Mouse (Mus musculus) brain, embryonic 14.5 days (tissue): Measurements from ENCODE around the gene Rnpc3.

Experiments used
- CTCF ChIP-seq: fragments of 200-500 bp; IDR thresholded peaks from 2 replicates; pipeline ENCODE4 v1.5.1; 2012; ENCODE audit warnings: inconsistent platforms, mild to moderate bottlenecking, moderate library complexity, borderline replicate concordance; ENCODE audit not compliant: insufficient read depth, insufficient read length; ENCODE audit errors: extremely low read depth
- POLR2A ChIP-seq: fragments of 200-500 bp; IDR thresholded peaks from 2 replicates; pipeline ENCODE4 v1.6.1; 2012; ENCODE audit warnings: mild to moderate bottlenecking, inconsistent platforms, borderline replicate concordance; ENCODE audit not compliant: poor library complexity, insufficient read depth, insufficient read length, severe bottlenecking; ENCODE audit errors: extremely low read depth

DNA sequence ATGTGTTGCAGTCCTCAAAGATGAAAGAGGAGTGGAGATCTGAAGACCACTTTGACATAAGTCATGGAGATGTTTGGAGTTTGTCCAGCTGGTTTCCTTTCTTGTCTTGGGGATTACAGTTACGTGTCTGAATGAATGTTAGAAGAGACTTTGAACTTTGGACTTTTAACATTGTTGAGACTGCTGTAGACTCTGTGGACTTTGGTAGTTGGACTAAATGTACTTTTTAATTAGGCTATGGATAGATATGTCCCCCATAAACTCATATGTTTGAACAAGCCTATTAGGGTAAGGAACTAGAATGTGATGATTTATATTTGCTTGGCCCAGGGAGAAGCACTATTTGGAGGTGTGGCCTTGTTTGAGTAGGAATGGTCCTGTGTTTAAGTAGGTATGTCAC lies 9.6 kb upstream of the Rnpc3 start:
- TF ChIP-seq CTCF (no peak), POLR2A (no peak)
